Mouse (Mus musculus): Measurements from ENCODE around the gene Tigit. TPM values are rescaled to one million over a fixed set of nuclear protein-coding genes. Genes with fewer than 3 reads are reported as not detected.

Tigit gene
- polyA plus RNA-seq, 1 experiment from 2014 or later: not detected

DNA sequence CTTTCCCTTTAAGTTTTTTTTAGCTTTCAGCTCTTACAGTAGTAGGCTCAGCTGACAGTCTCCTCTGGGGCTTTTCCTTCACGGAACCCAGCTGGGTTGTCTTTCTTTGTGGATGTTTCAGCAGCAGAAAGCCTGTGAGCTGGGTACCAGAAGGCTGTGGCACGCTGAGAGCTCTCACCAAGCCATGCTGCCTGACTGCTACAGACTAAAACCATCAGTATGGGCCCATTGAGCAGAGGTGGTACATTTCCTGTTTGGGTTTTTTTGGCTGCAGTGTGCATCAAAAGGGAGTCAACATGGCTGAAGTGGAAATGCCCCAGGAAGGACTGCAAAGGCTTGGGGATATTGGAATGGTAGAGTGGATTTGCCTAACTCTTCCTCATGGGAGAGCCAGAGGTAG lies 64.2 kb downstream of the Tigit start:
- Histone ChIP-seq H3K27me3 (replicated peaks; ENCODE audit: control insufficient read depth, insufficient read depth, low read length) (no peaks in the 10 kb centered on the region), H3K9me3 (ENCODE audit: control insufficient read depth, low read length) (no peaks in the 10 kb centered on the region), H3K9ac (ENCODE audit: low read depth, low read length) (no peak overlapping the region), H3K4me2 (no peak overlapping the region), H3K36me3 (ENCODE audit: control insufficient read depth, insufficient read depth, low read length) (no peaks in the 10 kb centered on the region), H3K4me3 (ENCODE audit: low read depth, low read length) (no peak overlapping the region), H3K4me1 (replicated peaks; ENCODE audit: control insufficient read depth, insufficient read depth, low read length) (no peaks in the 10 kb centered on the region), H3K27ac (ENCODE audit: low read depth, low read length) (no peak overlapping the region)
- 69% methylated on average over 2 of the region's 2 CpGs for WGBS
- no peak for ATAC-seq (replicated peaks; ENCODE audit: low FRiP score)
- DNase-seq (ENCODE audit: low spot score): no peak

MicroRNA genes within 50 kb of the gene (microRNA counts, 519-probe panel; counts per million panel counts)
- microRNA mmu-miR-568: not detected

Small RNA genes lying within 50 kb of the gene (microRNA-seq; reads per million reads assigned to microRNA genes)
- not detected for gene Mir568 (ENCODE audit: borderline number of aligned reads)

Other genes starting within 250 kb of the Tigit start
- not detected in 2 replicates for gene Drd3, start 89.9 kb upstream of the Tigit start, polyA plus RNA-seq (2014; fragmentation: Nextera tagmentation; extraction: Ambion mirVana)
- 7.9 and 9.4 TPM in 2 replicates for gene Ccdc191, start 225.7 kb upstream of the Tigit start, polyA plus RNA-seq (2014; fragmentation: Nextera tagmentation; extraction: Ambion mirVana)

All from liver, embryonic 11.5 days (tissue).